Mouse (Mus musculus) kidney, adult 2 months (tissue): ENCODE data around the gene Lrmda. TPM values are rescaled to one million over a fixed set of nuclear protein-coding genes. Genes with fewer than 3 reads are reported as not detected.

Experiments used
- DNase-seq: peaks from one replicate; pipeline ENCODE4 v3.0.0; 2021
- H3K27ac ChIP-seq: fragments of 200-500 bp; 2 replicates; pipeline ENCODE4 v1.5.1; 2012; ENCODE audit warnings: low read depth, low read length, control low read depth, inconsistent platforms; ENCODE audit not compliant: insufficient read depth
- H3K27me3 ChIP-seq: fragments of 200-500 bp; replicated peaks from 2 replicates; pipeline ENCODE4 v1.6.1; 2012; ENCODE audit warnings: mild to moderate bottlenecking, moderate library complexity, low read length, inconsistent platforms; ENCODE audit not compliant: control insufficient read depth, insufficient read depth
- H3K36me3 ChIP-seq: fragments of 200-500 bp; 2 replicates; pipeline ENCODE4 v1.6.1; 2012; ENCODE audit warnings: mild to moderate bottlenecking, moderate library complexity, low read length, inconsistent platforms; ENCODE audit not compliant: control insufficient read depth, insufficient read depth
- H3K4me1 ChIP-seq: fragments of 200-500 bp; 2 replicates; pipeline ENCODE4 v1.6.1; 2011; ENCODE audit warnings: low read length; ENCODE audit not compliant: control insufficient read depth, insufficient read depth
- H3K4me3 ChIP-seq: fragments of 200-500 bp; 2 replicates; pipeline ENCODE4 v1.5.1; 2011; ENCODE audit warnings: mild to moderate bottlenecking, low read depth, low read length, control low read depth; ENCODE audit not compliant: insufficient read depth
- CTCF ChIP-seq: fragments of 200-500 bp; conservative IDR thresholded peaks from 2 replicates; pipeline ENCODE4 v1.5.1; 2011; ENCODE audit warnings: low read depth, mild to moderate bottlenecking, control low read depth, low read length, moderate library complexity, mixed read lengths; ENCODE audit not compliant: insufficient read depth, insufficient read length
- POLR2A ChIP-seq: fragments of 200-500 bp; IDR thresholded peaks from one replicate; pipeline ENCODE4 v1.6.1; 2011; ENCODE audit warnings: low read depth, low read length, control low read depth
- WGBS: fragments of 180-500 bp; shearing (Covaris S2); methylation state at CpG from one replicate; pipeline ENCODE4 v1.1.7; 2018; 5-methylcytosine and 5-hydroxymethylcytosine counted together
- polyA plus RNA-seq: library from polyadenylated mRNA; depleted of rRNA; stranded (reverse); fragments of >200 nt; gene quantifications from 2 replicates; pipeline ENCODE4 v1.2.3, GENCODE M21; 2012

The Lrmda gene
- polyA plus RNA-seq, 1 experiment = 3.3 TPM

DNA sequence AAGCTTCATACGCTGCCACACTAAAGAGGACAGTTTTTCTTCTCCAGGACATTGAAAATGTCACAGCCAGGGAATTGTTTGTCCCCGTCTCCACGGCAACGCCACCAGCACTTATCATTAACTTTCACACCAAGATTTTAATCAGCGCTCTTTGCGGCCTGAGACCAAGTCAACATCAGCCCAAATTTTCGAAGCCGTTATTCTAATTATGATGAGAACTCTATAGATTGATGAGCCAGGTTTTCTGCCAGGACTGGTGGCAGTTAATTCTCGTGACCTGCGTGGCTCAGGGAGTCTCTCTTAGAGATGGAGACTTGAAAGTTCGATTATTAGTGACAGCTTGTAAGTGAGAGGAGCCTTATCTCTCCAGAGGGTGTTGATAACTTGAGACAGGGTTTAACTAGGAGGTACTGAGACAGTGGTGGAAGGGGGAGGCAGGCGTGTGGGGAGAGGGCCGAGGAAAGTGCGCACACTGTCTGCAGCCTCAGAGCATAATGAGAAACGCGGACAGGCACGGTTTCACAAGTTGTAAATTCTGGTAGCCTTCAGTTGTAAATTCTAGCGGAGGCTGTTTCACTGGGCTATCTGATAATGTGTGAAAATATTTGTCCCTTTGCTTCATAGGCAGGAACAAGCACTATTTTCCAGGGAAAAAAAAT is 421.0 kb downstream of the Lrmda start:
- Histone ChIP-seq H3K36me3 (no peaks in the 10 kb centered on the region), H3K4me3 (no peak overlapping the region), H3K27me3 (no peaks in the 10 kb centered on the region), H3K27ac (no peak overlapping the region), H3K4me1 (no peaks in the 10 kb centered on the region)
- TF ChIP-seq POLR2A = no peak
- no peak for TF ChIP-seq CTCF
- peak; percentile 27 for DNase-seq
- WGBS = 49% methylated on average over 18 of the region's 18 CpGs

DNA sequence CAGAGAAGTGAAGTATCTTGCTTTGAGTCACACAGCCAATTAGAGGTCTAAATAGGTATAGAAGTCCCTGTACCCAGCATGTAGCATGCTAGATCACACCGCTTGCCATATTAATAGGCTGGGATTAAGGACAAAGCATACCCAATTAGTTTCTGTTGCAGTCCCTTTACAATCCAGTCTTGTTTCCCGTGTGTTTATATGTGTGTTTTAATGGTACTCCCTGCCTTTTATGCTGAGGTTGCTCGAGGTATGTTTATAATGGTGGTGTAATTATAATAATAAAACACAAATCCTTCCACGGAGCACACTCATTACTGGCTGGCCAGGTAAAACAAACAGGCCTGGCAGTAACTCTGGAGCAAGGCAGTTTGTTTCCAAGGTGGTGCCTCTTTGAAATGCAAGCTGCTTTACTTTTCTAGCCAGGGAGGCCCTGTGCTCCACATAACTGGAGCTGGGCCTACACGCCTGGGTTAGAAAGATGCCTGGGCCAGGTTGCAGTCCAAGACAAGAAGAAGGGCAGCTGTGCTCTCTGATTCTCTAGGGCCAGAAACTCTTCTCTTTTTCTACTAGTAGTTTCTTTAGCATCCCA is 422.4 kb downstream of the Lrmda start:
- Histone ChIP-seq H3K4me1 (0 out of 2 replicates have a peak, but pooled peaks cover 2% of the 10 kb centered on the region), H3K27me3 (no peaks in the 10 kb centered on the region)
- WGBS = 76% methylated on average over 5 of the region's 5 CpGs

DNA sequence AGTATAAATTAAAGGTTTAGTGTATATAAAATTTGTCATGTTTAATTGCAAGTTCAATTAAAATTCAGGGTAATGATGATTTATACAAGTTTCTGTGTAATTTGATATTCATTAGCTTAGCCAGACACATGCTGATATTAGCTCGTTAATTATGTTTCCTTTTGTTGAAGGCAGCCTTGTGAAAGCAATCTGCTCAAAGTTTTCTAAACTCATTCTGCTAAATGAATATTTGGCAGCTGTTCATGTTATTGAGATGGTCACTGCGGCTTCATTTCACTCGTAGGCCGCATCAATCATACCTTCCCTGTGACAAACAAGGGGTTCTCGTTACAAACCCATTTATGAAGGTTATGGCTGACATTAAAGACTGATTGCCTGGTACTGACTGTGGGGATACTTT is 423.2 kb downstream of the Lrmda start:
- 93% methylated on average over 5 of the region's 5 CpGs for WGBS
- H3K27ac ChIP-seq = no peak overlapping the region
- no peaks in the 10 kb centered on the region for H3K36me3 ChIP-seq
- TF ChIP-seq POLR2A = no peak
- TF ChIP-seq CTCF = no peak
- no peaks in the 10 kb centered on the region for H3K27me3 ChIP-seq
- H3K4me3 ChIP-seq = no peak overlapping the region
- no peak for DNase-seq
- 0 out of 2 replicates have a peak, but pooled peaks cover 2% of the 10 kb centered on the region for H3K4me1 ChIP-seq

More for the DNA sequence above, 422.4 kb downstream of the Lrmda start:
- H3K27ac ChIP-seq = no peak overlapping the region
- no peaks in the 10 kb centered on the region for H3K36me3 ChIP-seq
- TF ChIP-seq CTCF (no peak), POLR2A (no peak)
- DNase-seq = peak; percentile 9
- no peak overlapping the region for H3K4me3 ChIP-seq

DNA sequence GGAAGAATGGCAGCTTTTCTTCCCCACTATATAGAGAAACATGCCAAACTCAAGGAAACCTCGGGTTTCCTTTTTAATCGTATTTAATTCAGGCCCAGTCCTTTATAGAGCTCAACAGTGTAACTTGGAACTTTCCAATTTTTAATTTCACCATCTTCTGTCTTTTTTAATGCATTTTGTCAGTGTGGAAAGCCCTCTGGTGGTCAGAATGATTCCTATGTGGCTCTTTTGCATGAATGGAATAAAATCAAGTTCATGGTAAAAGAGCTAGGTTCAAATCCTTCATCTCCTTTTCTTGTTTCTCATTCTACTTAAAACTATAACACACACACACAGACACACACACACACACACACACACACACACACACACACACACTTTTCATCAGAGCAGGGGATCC is 425.0 kb downstream of the Lrmda start:
- Histone ChIP-seq H3K4me3 (no peak overlapping the region), H3K4me1 (0 out of 2 replicates have a peak, but pooled peaks cover 2% of the 10 kb centered on the region), H3K36me3 (no peaks in the 10 kb centered on the region), H3K27ac (no peak overlapping the region), H3K27me3 (no peaks in the 10 kb centered on the region)
- WGBS = 82% methylated on average over 2 of the region's 2 CpGs
- TF ChIP-seq POLR2A (no peak), CTCF (no peak)
- peak; percentile 31 for DNase-seq

DNA sequence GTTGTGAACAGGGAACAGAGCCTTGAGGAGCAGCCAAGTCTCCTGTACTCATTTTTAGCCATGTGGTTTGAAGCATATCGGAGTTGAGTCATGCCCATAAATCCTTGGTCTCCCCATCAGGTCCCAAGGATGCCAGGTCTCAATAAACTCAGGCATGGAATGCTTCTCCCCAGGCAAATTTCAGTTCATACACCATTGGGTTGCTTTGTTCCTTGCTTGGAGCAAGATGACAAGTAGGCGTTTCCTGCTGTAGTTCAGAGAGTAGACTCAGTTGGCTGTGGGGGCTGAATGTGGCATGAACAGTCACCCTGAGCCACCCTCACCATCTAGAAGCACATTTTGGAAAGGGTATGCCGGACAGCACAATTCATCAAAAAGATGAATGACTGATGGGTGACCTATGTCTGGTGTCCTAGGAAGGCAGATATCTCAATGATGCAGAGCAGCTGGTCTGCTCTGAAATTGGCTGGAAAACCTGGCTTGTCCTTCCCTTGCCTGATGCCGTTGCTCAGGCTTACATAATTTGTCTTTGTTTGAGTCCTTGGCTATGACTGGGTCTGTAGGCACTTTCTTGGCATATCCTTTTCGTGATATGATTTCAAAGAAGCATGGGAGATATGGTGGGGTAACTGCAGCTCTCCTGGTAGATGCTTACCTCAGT is 425.8 kb downstream of the Lrmda start:
- H3K27me3 ChIP-seq = no peaks in the 10 kb centered on the region
- H3K4me3 ChIP-seq = no peak overlapping the region
- DNase-seq = peak; percentile 18
- TF ChIP-seq CTCF (no peak), POLR2A (no peak)
- H3K36me3 ChIP-seq = no peaks in the 10 kb centered on the region
- no peak overlapping the region for H3K27ac ChIP-seq
- WGBS = 80% methylated on average over 5 of the region's 5 CpGs
- H3K4me1 ChIP-seq = 0 out of 2 replicates have a peak, but pooled peaks cover 2% of the 10 kb centered on the region

DNA sequence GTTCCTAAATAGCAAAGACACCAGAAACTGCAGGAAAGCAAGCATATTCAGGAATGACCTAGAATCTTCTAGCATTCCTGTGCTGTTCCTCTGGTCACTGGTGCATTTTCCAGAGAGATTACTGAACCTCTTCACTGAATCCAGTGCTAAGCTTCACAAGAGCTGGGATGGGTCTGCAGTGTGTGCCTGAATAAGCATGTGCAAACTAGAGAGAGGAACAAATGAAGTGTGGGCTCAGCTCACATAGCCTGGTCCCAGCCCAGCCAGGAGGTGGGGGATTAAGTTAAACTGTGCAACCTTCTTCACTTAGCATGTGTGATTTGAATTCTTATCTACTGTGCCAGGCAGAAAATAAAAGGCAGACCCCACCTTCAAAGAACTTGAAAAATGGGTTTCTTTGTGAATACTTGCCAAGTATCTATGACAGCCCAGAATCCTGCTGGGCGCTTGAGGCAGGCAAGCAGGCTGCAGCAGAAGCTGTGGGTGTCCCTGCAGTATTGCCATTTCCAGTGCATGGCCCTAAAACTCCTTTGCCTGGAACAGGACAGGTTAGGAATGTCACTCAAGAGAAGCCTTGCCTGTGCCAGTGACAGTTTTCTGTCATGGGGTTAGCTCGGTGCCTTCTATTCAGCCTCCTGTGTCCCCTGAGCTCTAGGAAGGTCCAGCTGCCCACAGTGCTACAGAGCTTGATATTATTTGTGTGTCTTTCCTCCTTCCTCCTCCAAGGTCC is 426.5 kb downstream of the Lrmda start:
- 100% methylated on average over 2 of the region's 2 CpGs for WGBS
- no peak for DNase-seq
- Histone ChIP-seq H3K36me3 (no peaks in the 10 kb centered on the region), H3K4me3 (no peak overlapping the region), H3K27me3 (no peaks in the 10 kb centered on the region), H3K27ac (no peak overlapping the region), H3K4me1 (0 out of 2 replicates have a peak, but pooled peaks cover 2% of the 10 kb centered on the region)
- TF ChIP-seq CTCF (no peak), POLR2A (no peak)

DNA sequence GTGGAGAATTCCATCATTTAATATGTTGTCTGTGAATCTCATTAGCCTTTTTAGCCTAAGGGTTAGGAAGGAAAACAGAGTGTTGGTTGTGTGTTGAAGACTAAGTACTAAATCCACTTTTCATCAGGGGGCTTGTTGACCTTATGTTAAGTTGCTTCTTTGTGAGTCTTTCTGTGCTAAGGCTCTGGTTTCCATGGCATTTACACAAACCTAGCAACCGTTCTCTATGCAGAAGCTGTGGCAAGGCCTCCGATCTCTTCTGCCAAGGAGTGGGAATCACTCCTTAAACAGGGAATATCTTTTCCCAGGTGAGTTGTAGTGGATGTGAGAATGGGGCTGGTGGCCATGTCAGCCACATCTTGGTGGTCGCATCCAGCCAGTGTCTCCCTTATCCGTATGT is 432.1 kb downstream of the Lrmda start:
- Histone ChIP-seq H3K4me1 (no peaks in the 10 kb centered on the region), H3K27me3 (no peaks in the 10 kb centered on the region), H3K4me3 (no peak overlapping the region), H3K27ac (no peak overlapping the region), H3K36me3 (no peaks in the 10 kb centered on the region)
- no peak for DNase-seq
- WGBS = 95% methylated on average over 4 of the region's 4 CpGs
- TF ChIP-seq CTCF (no peak), POLR2A (no peak)
